Mouse (Mus musculus): ENCODE data around the gene Gm45753.

GRCm38 (mm10) chr8:45267611-45268391 is 40.5 kb downstream of the Gm45753 start:
- no peak for TF ChIP-seq CTCF (IDR thresholded peaks at IDR 0.05; ENCODE audit: borderline replicate concordance, control insufficient read depth, extremely low read depth, insufficient read depth, low read length, poor library complexity)
- no peak for TF ChIP-seq POLR2A (IDR thresholded peaks at IDR 0.05; ENCODE audit: control insufficient read depth, extremely low read depth, insufficient read depth, low read length, poor library complexity)
